ENCODE assay signal across 27 mouse cellular contexts in the genomic region with DNA sequence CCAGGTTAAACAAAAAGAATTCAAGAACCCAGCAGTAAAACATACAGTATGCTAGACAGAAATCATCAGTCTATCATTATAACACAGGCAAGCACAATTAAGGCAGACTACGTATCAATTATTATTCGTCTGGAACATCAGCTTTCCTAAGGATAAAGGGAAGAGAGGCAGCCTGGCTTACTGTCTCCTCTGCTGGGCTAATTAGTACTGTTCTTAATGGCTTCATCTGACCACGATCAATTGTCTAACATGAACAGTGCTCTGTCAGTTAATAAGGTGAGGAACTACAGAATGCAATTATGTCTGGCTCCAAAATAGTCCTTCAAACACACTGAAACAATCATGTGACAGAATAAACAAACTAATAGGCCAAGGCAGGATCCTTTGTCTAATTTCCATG.
DNase-seq lines count a peak whose midpoint lies in the region; ATAC-seq and TF ChIP-seq lines count a peak whose summit lies in the region.
"Had no signal": no experiment of that assay in that cellular context is flagged by ENCODE, and none has a peak within 500 bp of the region (broad histone marks: within the 10 kb centered on the region; RNA-seq: fewer than 3 reads in every experiment).

No protein-coding gene starts in this region.

- H3K9me3 ChIP-seq in midbrain, embryonic 11.5 days (ENCODE audit: control insufficient read depth, low read length): no peaks in the 10 kb centered on the region
- no peaks in the 10 kb centered on the region for H3K9me3 ChIP-seq in midbrain, postnatal 0 days (ENCODE audit: low read length)
- no peaks in the 10 kb centered on the region for H3K9me3 ChIP-seq in forebrain, embryonic 12.5 days
- no peaks in the 10 kb centered on the region for H3K9me3 ChIP-seq in forebrain, embryonic 16.5 days (ENCODE audit: control insufficient read depth, low read length)
- H3K9me3 ChIP-seq in midbrain, embryonic 16.5 days (replicated peaks; ENCODE audit: control insufficient read depth, low read length, poor library complexity, severe bottlenecking): no peaks in the 10 kb centered on the region
- H3K9me3 ChIP-seq: heart, embryonic 12.5 days; liver, embryonic 12.5 days had no signal

- no peak overlapping the region for H3K9ac ChIP-seq in midbrain, embryonic 11.5 days (ENCODE audit: low read length)
- H3K9ac ChIP-seq in midbrain, postnatal 0 days (replicated peaks; ENCODE audit: low read length, poor library complexity, severe bottlenecking): no peak overlapping the region
- no peak overlapping the region for H3K9ac ChIP-seq in forebrain, embryonic 12.5 days
- no peak overlapping the region for H3K9ac ChIP-seq in forebrain, embryonic 16.5 days (replicated peaks; ENCODE audit: low read depth, low read length)
- no peak overlapping the region for H3K9ac ChIP-seq in midbrain, embryonic 16.5 days (ENCODE audit: low read depth, low read length)
- H3K9ac ChIP-seq: heart, embryonic 12.5 days; liver, embryonic 12.5 days; liver, postnatal 0 days had no signal

- no peak overlapping the region for H3K4me2 ChIP-seq in midbrain, embryonic 11.5 days
- H3K4me2 ChIP-seq in midbrain, postnatal 0 days (ENCODE audit: low read depth, low read length, poor library complexity, severe bottlenecking): no peak overlapping the region
- no peak overlapping the region for H3K4me2 ChIP-seq in forebrain, embryonic 12.5 days
- H3K4me2 ChIP-seq in forebrain, embryonic 16.5 days (ENCODE audit: low read length): no peak overlapping the region
- no peak overlapping the region for H3K4me2 ChIP-seq in midbrain, embryonic 16.5 days (ENCODE audit: low read length)
- H3K4me2 ChIP-seq: heart, embryonic 12.5 days; liver, embryonic 12.5 days had no signal

- H3K27ac ChIP-seq in midbrain, embryonic 11.5 days (ENCODE audit: low read depth, low read length): no peak overlapping the region
- H3K27ac ChIP-seq in midbrain, postnatal 0 days (ENCODE audit: low read depth, low read length): no peak overlapping the region
- H3K27ac ChIP-seq in forebrain, embryonic 12.5 days: no peak overlapping the region
- H3K27ac ChIP-seq in forebrain, embryonic 16.5 days (ENCODE audit: low read length): no peak overlapping the region
- H3K27ac ChIP-seq in midbrain, embryonic 16.5 days (ENCODE audit: low read length): no peak overlapping the region
- no peak overlapping the region for H3K27ac ChIP-seq in cerebellum, adult 2 months (ENCODE audit: insufficient read depth, low read length)
- H3K27ac ChIP-seq: gastrocnemius, adult 2 months; hindbrain, postnatal 0 days; kidney, postnatal 0 days; liver, embryonic 12.5 days had no signal

- DNase-seq in midbrain, embryonic 11.5 days (ENCODE audit: low spot score, missing footprints): no peak
- no peak for DNase-seq in midbrain, postnatal 0 days (ENCODE audit: low spot score)
- no peak for DNase-seq in spleen, postnatal 4 days (ENCODE audit: low spot score in 2 of 2)
- no peak for DNase-seq in cerebellum, adult 2 months
- DNase-seq: adrenal gland, adult 2 months; cerebellum, adult 11-12 months; cerebellum, postnatal 10 days; gastrocnemius, adult 2 months; gastrocnemius, postnatal 36 days; heart, adult 18-20 months; heart, postnatal 4 days; kidney, adult 8-10 months; kidney, postnatal 4 days; left cerebral cortex, postnatal 4 days; liver, postnatal 0 days; lung, postnatal 36 days; thymus, postnatal 4 days had no signal

- no peaks in the 10 kb centered on the region for H3K27me3 ChIP-seq in midbrain, embryonic 11.5 days (ENCODE audit: control insufficient read depth, insufficient read depth, low read length)
- H3K27me3 ChIP-seq in midbrain, postnatal 0 days (ENCODE audit: insufficient read depth, low read length): no peaks in the 10 kb centered on the region
- H3K27me3 ChIP-seq in forebrain, embryonic 12.5 days: no peaks in the 10 kb centered on the region
- H3K27me3 ChIP-seq in forebrain, embryonic 16.5 days (replicated peaks; ENCODE audit: control insufficient read depth, insufficient read depth, low read length): no peaks in the 10 kb centered on the region
- H3K27me3 ChIP-seq in midbrain, embryonic 16.5 days (ENCODE audit: control insufficient read depth, insufficient read depth, low read depth, low read length): no peaks in the 10 kb centered on the region
- H3K27me3 ChIP-seq in cerebellum, adult 2 months (ENCODE audit: control insufficient read depth, insufficient read depth, low read length): no peaks in the 10 kb centered on the region
- H3K27me3 ChIP-seq: heart, embryonic 12.5 days; liver, embryonic 12.5 days had no signal

- H3K36me3 ChIP-seq in midbrain, embryonic 11.5 days (ENCODE audit: control insufficient read depth, insufficient read depth, low read length): no peaks in the 10 kb centered on the region
- H3K36me3 ChIP-seq in midbrain, postnatal 0 days (ENCODE audit: insufficient read depth, low read length): no peaks in the 10 kb centered on the region
- H3K36me3 ChIP-seq in forebrain, embryonic 12.5 days (replicated peaks): no peaks in the 10 kb centered on the region
- H3K36me3 ChIP-seq in forebrain, embryonic 16.5 days (ENCODE audit: control insufficient read depth, insufficient read depth): no peaks in the 10 kb centered on the region
- no peaks in the 10 kb centered on the region for H3K36me3 ChIP-seq in midbrain, embryonic 16.5 days (ENCODE audit: control insufficient read depth, insufficient read depth, low read length)
- H3K36me3 ChIP-seq: heart, embryonic 12.5 days; liver, embryonic 12.5 days had no signal

- TF ChIP-seq POLR2A in cerebellum, adult 2 months (IDR thresholded peaks at IDR 0.05; ENCODE audit: borderline replicate concordance, insufficient read depth, low read length): no peak

- no peak for TF ChIP-seq CTCF in midbrain, postnatal 0 days (IDR thresholded peaks at IDR 0.05)
- no peak for TF ChIP-seq CTCF in cerebellum, adult 2 months (IDR thresholded peaks at IDR 0.05; ENCODE audit: borderline replicate concordance, insufficient read depth, low read depth, low read length)

- no peak overlapping the region for H3K4me3 ChIP-seq in midbrain, embryonic 11.5 days (ENCODE audit: low read depth, low read length)
- H3K4me3 ChIP-seq in midbrain, postnatal 0 days (ENCODE audit: low read depth, low read length): no peak overlapping the region
- no peak overlapping the region for H3K4me3 ChIP-seq in forebrain, embryonic 12.5 days (replicated peaks)
- H3K4me3 ChIP-seq in forebrain, embryonic 16.5 days (replicated peaks; ENCODE audit: low read length): no peak overlapping the region
- H3K4me3 ChIP-seq in midbrain, embryonic 16.5 days (ENCODE audit: low read depth, low read length): no peak overlapping the region
- H3K4me3 ChIP-seq in cerebellum, adult 2 months (replicated peaks; ENCODE audit: insufficient read depth, low read depth, low read length): no peak overlapping the region
- H3K4me3 ChIP-seq: gastrocnemius, adult 2 months; heart, embryonic 12.5 days; liver, embryonic 12.5 days had no signal

- no peaks in the 10 kb centered on the region for H3K4me1 ChIP-seq in midbrain, embryonic 11.5 days (ENCODE audit: control insufficient read depth, insufficient read depth, low read length)
- H3K4me1 ChIP-seq in midbrain, postnatal 0 days (ENCODE audit: insufficient read depth, low read length): no peaks in the 10 kb centered on the region
- H3K4me1 ChIP-seq in forebrain, embryonic 12.5 days: no peaks in the 10 kb centered on the region
- H3K4me1 ChIP-seq in forebrain, embryonic 16.5 days (replicated peaks; ENCODE audit: control insufficient read depth, insufficient read depth, low read length): no peaks in the 10 kb centered on the region
- no peaks in the 10 kb centered on the region for H3K4me1 ChIP-seq in midbrain, embryonic 16.5 days (ENCODE audit: control insufficient read depth, insufficient read depth, low read length)
- H3K4me1 ChIP-seq in cerebellum, adult 2 months (ENCODE audit: control insufficient read depth, insufficient read depth, low read length): no peaks in the 10 kb centered on the region
- H3K4me1 ChIP-seq: heart, embryonic 12.5 days; liver, embryonic 12.5 days had no signal

- 80% methylated on average over 3 of the region's 3 CpGs for WGBS in midbrain, embryonic 11.5 days
- WGBS in midbrain, postnatal 0 days: 59% methylated on average over 3 of the region's 3 CpGs
- 41% methylated on average over 3 of the region's 3 CpGs for WGBS in forebrain, embryonic 12.5 days
- WGBS in forebrain, embryonic 16.5 days: 21% methylated on average over 3 of the region's 3 CpGs
- WGBS in midbrain, embryonic 16.5 days: 52% methylated on average over 3 of the region's 3 CpGs
- WGBS in cerebellum, adult 2 months: 73% methylated on average over 3 of the region's 3 CpGs

- 0 out of 2 replicates have a peak, but pooled peaks have one; percentile 30 for ATAC-seq in midbrain, embryonic 11.5 days (ENCODE audit: low FRiP score)
- no peak for ATAC-seq in midbrain, postnatal 0 days (ENCODE audit: low FRiP score)
- peak; percentile 68; the same call in 1 of the 2 replicates for ATAC-seq in forebrain, embryonic 12.5 days (ENCODE audit: low FRiP score)
- peak; percentile 88 for ATAC-seq in forebrain, embryonic 16.5 days
- ATAC-seq in midbrain, embryonic 16.5 days: peak; percentile 49; the same call in 1 of the 2 replicates
- ATAC-seq in inflammation-experienced regulatory T-cells, adult 6 months: no peak
- ATAC-seq: CD4-positive, CD25-positive, alpha-beta regulatory T cell, adult 4 months; hindbrain, postnatal 0 days; intestine, embryonic 16.5 days; liver, embryonic 12.5 days; liver, postnatal 0 days had no signal

Comparison
In these comparisons a context has a peak if more than half of its experiments do, and no peak if none do; other contexts are left out.
1. ATAC-seq: peak in midbrain, embryonic 11.5 days (single experiment), forebrain, embryonic 12.5 days (single experiment), forebrain, embryonic 16.5 days (single experiment) and midbrain, embryonic 16.5 days (single experiment); none in midbrain, postnatal 0 days (single experiment) and inflammation-experienced regulatory T-cells, adult 6 months (single experiment).